Mouse (Mus musculus): Measurements from ENCODE around the gene Scn4b.
A peak's percentile ranks its signal among the peaks of the same experiment; 100 is the strongest.

The Scn4b gene

DNA sequence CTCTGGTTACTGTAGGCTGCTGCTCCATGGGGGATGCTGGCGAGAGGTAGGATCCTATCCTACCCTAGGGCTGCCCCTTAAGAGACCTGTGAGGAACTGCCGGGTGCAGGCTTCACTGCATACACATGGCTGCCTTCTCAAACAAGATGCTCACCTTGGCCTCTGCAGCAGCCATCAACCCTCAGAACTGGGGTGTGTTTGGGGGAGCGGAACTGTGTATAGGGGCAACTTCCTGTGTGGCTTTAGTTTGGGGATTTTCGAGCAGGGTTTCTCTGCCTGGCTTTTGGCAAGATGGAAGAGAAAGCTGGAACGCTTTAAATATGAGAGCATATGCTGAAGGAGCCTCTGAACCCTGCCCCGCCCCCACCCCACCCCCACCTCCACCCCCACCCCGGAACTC, 11.3 kb upstream of the Scn4b start:
- DNase-seq (ENCODE audit: low spot score), result no peak

DNA sequence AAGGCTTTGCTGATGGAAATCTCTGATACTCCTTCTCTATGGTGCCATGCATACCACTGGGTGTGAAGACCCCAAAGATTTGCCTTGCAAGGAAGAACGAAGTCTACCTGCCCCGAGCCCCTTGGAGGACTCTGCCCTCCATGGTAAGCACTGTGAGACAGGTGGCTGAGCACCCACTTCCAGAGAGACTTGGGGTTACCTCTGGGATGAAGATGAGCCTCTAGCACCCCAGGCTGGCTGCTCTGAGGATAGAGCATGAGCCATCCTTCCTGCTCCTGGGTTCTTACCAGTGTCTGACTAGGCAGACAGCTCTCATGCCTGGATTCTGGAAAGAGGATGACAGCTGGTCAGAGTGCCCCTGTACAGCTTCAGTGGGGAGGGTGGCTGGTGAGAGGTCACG, 8.1 kb upstream of the Scn4b start:
- DNase-seq (ENCODE audit: low spot score), result no peak

DNA sequence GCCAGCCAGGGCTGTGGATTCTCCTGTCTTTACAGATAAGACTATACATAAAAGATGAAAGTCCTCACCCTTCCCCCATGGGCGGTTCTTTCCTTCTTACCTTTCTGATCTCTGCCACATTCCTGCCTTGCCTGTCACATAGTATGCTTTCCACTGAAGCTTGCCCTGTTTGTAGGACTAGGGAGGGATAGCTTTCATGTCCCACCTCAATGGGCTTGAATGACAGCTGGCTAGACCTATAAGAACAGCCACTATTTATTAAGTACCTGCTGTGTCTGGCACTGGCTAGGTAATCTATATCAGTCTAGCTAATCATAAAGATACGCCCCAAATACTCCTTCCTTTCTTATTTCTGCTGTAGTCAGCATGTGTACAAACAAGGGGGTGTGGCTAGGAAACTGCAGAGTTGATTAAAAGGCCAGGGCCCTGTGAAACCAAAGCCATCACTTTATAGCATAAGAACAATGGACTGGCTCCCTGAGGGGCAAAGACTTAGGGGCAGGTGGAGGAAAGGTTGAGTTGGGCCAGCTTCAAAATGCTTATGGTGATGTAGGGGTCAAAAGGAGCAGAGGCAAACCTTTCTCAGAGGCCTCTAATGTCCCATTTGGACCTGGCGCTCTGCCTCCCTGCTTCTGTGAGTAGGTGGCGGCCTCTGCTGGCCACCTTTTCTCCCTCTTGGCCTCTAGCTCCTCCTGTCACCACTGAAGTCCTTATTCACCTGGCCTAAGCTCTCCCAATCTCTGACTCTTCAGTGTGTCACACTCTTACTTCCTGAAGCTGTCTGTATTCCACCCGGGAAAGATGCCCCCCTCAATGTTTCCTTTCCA, 4.5 kb upstream of the Scn4b start:
- DNase-seq (ENCODE audit: low spot score), result no peak

DNA sequence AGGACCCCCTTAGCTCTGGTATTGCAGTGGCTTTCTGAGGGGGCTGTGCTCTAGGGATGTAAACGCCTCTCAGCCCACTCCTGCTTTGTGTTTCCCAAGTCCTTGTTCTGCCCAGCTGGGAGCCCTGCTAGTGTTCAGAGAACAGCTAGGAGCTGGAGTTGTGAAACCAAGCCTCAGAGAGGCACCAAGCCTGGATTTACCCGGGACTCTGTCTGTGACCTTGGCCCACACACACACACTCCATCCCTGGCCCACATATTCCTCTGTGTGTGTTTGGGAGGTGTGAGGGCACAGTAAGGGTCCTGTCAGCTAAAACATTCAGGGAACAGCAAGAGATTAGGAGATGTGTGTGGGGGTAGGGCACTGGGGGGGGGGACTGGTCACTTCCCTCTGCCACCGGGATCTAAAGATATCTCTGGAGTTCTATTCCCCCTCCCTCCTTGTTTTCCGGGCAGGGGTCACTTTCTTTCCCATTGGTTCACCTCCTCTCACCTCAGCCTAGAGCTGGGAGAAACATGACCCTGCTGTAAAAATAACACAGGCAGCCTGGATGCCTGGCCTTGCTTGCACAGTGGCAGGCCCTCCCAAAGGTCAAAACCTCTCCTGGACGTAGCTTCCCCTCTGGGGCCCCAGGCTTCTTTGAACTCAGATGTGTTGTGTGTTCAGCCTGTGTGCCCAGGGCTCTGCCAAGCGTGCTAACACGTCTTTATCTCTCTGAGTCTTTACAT, 1.6 kb upstream of the Scn4b start:
- no peak for DNase-seq (ENCODE audit: low spot score)

DNA sequence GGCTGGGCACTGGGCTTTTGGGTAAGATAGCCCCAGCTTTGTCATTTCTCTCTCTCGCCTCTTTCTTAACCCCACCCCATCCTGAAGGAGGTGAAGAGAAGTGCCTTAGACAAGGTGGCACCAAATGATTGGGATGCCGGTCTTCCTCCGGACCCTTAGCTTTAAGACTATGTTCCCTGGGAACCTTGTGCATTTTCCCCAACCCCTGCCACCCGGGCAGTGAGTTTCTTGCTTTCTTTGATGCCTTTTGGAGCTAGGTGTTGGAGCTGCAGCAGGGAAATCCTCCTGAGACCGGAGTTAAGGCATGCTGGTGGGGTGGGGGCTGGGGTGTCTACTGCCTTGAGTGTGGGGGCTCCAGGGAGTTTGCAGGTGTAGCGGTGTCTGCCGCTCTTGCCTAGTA, 887 bp downstream of the Scn4b start:
- no peak for DNase-seq (ENCODE audit: low spot score)

DNA sequence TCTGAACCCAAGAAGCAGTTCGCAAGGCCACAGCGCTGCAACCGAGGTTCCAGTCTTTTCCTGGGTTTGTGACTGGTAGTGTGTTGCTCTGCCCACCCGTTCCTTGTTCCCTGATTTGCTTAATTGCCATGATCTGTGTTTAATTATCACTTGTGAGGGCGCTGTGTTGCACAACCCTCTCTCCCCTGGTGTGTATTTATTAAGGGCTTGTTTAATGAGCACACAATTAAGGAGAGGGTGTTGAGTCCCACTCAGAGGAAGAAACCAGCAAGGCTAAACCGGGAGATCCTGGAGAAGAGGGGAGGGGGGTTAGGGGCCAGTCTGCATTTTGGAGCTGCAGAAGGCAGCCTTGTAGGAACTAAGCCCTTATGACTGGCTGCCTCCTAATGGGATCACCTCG, 2.8 kb downstream of the Scn4b start:
- DNase-seq (ENCODE audit: low spot score), result no peak

DNA sequence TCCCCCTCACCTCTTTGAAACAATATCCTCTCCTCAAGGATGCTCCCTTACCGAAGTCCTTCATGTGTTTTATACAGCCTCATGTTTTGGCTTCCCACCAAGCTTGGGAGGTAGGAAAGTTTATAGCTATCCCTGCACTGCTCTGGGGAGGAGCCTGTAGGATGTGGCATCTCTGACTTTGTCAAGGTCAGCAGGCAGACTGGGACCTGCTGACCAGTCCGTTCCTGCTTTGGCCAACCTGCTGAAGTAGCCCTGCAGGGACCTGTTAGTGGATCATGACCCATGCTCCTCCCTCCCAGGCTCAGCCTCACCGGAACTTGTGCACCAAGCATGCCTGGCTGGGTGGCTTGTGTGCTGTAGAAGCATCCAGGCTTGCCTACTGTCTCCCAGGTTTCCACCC, 4.5 kb downstream of the Scn4b start:
- no peak for DNase-seq (ENCODE audit: low spot score)

DNA sequence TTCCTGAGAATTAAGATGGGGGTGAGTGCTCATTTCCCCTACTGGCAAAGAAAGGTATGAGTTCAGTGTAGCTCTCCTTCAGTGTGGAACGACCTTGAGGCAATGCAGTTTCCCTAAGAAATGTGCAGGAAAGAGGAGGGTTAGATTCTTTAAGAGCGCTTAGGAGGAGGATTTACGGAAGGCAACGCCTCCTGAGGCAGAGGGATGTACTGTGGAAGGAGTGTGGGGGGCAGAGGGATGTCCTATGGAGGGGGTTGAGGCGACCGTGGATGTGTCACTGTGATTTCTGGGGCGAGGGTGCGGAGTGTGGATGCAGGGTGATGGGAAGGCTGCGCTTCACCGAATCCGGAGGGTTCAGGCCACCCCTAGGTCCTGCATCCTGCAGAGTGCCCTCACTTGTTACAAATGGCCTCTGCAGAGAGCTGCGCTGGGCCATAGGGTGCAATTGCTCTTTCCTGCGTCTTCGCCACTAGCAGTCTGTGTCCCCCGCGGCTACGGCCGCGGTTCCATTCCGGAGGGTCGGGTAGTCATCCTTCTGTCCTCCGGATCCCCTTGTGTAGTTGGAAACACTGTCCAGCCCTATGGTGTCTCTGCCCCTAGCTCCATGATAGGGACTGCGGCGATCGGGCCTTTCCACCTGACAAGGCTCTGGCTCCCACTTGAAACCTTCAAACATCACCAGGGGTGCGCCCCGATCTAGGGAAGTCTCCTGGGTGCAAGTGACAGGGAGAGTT, 7.5 kb downstream of the Scn4b start:
- no peak for DNase-seq (ENCODE audit: low spot score)

DNA sequence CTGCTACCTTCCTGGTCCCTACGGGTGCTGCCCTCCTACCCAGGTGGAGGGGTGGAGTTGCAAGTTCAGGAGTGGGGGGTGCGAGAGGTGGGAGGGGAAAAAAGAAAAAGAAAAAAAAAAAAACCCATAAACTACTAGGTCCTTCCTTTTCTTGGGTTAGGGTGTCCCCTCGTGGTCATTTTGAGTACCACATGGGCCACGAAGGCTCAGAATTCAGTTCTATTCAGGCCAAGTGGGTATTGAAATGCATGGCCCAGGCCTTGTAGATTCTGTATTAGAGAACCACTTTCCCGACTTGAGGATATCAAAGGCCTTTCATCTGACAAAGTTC, 8.0 kb downstream of the Scn4b start:
- peak; percentile 12 for DNase-seq (ENCODE audit: low spot score)

DNA sequence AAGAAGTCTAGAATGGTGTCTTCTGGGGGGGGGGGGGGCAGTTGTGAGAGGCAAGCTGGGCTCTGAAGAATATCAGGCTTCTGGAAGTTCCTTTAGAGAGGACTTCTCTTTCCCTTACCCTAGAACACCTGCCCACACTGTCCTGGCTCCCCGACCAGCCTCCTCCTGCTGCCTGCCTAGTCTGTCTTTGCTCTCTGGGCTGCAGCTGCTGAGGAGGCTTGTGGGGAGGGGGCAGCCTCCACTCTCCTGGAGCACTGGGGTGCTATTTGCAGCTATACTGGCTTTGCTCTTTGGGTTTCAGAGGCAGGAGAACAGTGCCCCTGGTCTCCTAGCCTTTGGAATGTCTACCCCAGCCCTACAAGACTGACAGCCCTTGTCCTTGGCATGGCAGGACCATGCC, 12.7 kb downstream of the Scn4b start:
- no peak for DNase-seq (ENCODE audit: low spot score)

DNA sequence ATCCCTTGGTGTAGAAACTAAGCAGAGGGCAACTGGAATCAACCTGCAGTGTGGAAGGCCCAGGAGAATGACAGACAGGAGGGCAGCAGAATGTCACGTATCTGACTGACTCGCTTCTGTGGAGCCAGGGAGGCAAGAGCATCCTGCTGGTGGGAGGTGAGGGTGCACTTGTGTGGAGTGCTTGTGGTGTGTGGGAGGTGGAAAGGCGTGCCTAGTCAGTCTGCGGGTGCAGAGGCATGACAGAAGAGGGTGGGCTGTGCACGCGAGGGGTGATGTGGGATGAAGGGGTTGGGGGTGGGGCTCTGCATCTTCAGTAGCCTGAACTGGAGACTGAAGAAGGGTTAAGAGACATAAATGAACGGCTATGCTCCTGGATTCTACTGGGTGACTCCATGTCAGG, 15.2 kb downstream of the Scn4b start:
- no peak for DNase-seq (ENCODE audit: low spot score)

DNA sequence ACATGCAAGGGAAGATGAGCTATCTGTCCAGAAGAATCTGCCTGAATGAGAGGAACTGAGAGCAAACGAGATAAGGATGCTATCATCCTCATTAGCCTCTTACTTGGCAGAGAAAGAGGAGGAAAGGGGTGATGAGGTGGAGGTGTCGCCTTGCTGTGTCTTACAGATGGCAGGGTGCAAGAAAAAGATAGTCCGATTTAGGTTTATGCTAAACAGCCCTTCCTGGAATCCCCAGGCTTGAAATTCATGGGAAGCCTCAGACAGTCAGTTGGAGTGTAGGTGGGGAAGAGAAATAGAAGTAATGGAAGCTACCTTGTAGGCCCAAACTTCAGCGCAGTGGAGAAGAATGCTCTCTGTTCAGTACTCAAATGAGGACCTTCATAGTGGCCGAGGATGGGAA, 29.7 kb downstream of the Scn4b start:
- no peak for DNase-seq (ENCODE audit: low spot score)

DNA sequence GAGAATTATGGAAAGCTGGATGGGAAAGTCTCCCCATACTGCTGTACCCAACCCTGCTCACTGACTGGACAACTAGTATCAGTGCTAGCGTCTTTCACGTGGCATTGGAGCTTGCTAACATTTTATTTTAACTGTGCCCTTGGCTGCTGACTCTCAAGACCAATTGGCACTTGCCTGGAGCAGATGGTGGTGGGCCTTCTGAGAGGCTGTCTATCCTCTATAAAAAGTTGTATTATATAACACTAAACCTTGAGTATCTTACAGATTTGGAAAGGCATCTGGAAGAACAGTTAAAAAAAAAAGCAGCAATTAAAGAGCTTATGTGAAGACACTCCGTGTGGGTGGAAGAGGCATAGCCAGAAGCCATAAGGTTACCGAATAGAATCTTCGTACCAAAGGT, 32.0 kb downstream of the Scn4b start:
- no peak for DNase-seq (ENCODE audit: low spot score)

DNA sequence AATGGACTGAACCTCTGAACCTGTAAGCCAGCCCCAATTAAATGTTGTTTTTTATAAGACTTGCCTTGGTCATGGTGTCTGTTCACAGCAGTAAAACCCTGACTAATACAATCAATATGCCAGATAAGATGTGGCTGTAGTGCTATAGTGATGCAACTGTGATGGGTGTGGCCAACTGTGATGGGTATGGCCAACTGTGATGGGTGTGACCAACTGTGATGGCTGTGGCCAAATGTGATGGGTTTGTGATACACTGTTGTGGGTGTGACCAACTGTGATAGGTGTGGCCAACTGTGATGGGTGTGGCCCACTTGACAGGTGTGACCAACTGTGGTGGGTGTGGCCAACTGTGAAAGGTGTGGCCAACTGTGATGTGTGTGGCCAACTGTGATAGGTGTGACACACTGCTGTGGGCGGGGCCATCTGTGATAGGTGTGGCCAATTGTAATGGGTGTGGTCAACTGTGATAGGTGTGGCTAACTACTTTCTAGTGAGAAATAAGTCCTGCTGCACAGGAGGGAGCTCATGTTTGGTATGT, 32.9 kb downstream of the Scn4b start:
- DNase-seq (ENCODE audit: low spot score), result no peak

DNA sequence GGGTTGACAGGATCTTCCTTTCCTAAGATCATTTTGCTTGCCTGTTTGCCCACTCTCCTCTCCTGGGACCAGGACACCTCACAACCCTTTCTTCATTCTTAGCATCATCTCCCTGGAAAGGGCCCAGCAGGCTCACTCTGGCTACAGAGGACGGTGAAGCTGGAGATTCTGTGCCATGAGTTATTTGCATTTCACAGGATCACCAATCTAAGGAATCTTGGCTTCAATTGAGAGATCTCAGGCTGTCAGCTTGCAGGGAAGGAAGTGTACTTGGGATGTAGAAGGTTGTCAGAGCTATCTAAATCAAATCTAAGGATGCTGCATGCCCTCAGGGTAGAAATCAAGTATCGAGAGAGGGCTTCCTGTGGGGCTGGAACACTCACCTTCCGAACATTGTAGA, 35.3 kb downstream of the Scn4b start:
- no peak for DNase-seq (ENCODE audit: low spot score)

DNA sequence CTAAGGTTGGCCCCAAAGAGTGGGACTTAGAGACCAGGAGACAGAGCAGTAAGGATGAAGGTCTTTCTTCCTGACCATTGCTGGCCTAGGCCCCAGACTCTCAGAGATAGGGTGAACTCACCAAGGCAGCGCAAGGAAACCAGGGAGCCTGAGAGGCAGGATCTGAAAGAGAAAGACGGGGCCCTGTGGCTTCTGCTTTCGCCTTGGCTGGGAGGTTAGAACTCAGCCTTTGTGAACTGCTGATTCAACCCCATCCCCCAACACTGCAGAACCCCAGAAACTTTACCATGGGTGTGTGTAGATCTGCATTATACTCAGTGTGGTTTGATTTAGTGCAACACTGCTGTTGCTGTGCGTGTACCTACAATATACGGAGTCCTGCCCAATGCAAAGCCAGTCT, 41.1 kb downstream of the Scn4b start:
- DNase-seq (ENCODE audit: low spot score), result no peak

DNA sequence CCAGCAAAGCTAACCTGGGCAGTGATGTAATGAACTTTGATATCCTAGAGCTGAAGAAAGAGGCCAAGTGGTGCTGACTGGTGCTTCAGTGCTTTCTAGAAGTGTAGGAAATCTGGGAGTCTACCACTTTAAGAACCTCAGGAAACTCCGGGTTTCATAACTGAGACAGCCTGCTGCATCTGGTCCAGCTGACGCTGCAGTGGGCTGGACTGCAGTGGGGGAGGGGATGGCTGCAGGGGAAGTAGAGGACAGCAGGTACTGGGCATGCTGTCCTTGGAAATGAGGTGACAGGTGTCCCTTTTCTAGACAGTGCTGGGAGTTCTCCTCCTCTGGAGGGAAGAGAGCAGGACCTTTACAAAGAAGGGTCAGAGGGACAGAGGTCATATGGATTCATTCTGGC, 43.6 kb downstream of the Scn4b start, which contains the start of gene BC049352:
TSS of gene BC049352 (plus strand) at position 238 of the 400 bp plus-strand sequence.
- DNase-seq (ENCODE audit: low spot score), result no peak

DNA sequence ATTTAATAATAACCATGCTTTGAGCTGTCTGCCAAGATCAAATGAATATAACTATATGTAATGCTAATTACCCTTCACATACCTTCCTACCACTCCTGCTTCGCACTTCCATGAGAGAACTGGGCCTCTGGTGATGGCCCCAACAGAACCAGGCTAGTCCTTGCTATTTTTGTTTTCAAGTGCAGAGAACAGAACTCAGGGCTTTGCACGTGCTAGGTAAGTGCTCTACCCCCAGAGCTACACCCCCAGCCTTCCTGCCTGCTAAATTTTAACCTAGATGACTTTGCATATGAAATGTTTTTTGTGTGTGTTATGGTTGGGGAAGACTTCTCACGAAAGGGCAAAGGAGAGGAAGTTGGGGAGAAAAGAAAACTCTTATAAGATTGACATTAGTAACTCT, 44.3 kb downstream of the Scn4b start:
- DNase-seq (ENCODE audit: low spot score), result no peak

DNA sequence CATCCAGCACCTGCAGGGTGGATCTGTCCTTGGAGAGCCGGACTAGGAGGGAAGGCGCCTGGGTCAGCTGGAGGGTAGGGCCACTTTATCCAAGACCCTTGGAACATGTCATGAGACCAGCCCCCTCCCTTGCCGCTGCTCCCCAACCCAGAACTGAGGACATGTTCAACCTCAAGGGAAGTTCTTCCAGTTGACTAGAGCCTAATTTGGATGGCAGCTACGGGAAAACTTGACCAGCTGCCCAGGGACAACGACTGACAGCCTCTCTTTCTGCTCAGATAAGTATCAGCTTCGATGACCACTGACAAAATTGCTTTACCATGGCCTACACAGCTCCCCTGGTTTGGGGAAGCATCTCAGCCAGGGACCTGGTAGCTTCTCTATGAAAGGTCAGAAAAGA, 45.1 kb downstream of the Scn4b start:
- no peak for DNase-seq (ENCODE audit: low spot score)

DNA sequence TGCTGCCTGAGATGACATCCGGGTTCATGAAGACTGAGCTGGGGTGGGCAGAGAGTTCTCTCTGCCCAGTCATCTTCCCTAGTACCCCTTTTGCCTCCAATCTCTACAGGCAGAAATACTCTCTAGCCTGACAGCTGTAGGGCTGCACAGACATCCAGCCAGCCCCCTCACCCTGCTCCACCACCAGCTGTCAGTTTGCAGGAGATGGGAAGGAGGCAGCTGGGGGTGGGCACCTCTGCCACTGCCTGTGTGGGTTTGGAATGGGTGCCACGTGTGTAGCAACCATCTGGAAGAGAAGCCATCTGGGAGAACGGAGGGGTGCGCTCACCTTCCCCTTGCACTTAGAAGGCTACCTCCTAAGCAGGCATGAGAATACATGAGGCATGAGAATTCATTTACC, 47.1 kb downstream of the Scn4b start:
- no peak for DNase-seq (ENCODE audit: low spot score)

DNA sequence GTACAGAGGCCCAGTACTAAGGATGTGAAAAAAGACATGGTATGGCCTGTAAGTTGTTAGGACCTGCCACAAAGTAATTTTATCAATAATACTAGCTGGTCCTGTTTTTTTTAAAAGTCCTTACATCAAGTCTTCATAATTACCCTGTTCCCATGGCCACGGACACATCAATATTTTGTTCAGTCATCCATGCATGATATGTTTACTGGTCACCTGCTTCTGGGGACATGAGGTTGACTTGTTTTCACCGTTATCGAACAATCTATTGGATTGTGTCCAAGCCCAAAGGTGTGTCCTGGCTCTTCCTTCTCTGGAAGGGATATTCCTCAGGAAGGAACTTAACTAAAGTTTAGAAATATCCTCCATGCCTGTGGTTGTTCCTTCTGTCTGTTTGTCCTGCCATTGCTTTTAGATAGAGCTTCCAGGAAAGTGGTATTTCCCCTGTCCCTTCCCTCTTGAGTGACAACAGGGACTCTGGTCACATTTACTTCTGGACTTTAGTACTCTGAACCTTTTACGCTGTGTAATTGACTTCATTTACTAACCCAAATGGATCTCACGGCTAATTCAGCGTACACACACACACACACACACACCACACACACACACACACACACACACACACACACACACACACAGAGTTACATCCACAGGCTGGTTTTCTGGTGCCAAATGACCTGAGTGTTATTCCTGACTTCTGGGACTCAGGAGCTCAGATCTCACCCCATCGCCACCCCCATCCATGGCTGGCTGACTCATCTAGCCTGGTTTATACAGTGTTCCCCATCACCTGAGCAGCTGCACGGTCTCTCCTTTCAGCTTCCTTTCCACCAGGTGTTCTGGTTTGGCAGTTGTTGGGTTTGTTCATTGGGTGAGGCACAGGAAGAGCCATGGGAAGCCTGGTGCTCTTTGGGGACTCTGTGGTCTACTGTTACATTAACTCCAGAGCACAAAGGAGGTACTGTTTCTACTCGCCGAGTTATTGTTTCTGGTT, 50.7 kb downstream of the Scn4b start:
- no peak for DNase-seq (ENCODE audit: low spot score)
